Mouse (Mus musculus) heart, postnatal 0 days (tissue): ENCODE results near the gene Dclk1.

ENCODE experiments used
- CTCF ChIP-seq: IDR thresholded peaks from 2 replicates; pipeline ENCODE4 v1.5.1; 2016; ENCODE audit warnings: antibody characterized with exemption, control low read depth, low read depth
- EP300 ChIP-seq: IDR thresholded peaks from 2 replicates; pipeline ENCODE4 v1.6.1; 2016; ENCODE audit warnings: antibody characterized with exemption, low read depth

GRCm38 (mm10) chr3:55358486-55358885 lies 116.3 kb downstream of the Dclk1 start:
- TF ChIP-seq EP300 (no peak), CTCF (no peak)
